Comparison of ENCODE assay signal across 25 mouse cellular contexts in genomic region chr19:24342786-24343185, GRCm38 (mm10).
A peak's percentile ranks its signal among the peaks of the same experiment; 100 is the strongest.
DNase-seq lines count a peak whose midpoint lies in the region; ATAC-seq and TF ChIP-seq lines count a peak whose summit lies in the region.
"Had no signal": no experiment of that assay in that cellular context is flagged by ENCODE, and none has a peak within 500 bp of the region (broad histone marks: within the 10 kb centered on the region; RNA-seq: fewer than 3 reads in every experiment).

No protein-coding gene starts in this region.

- no peak for TF ChIP-seq EP300 in stomach, postnatal 0 days (optimal IDR thresholded peaks at IDR 0.05)

- H3K36me3 ChIP-seq in heart, embryonic 11.5 days (ENCODE audit: control insufficient read depth, insufficient read depth, low read length) = no peaks in the 10 kb centered on the region
- no peaks in the 10 kb centered on the region for H3K36me3 ChIP-seq in lung, embryonic 16.5 days (ENCODE audit: control insufficient read depth, insufficient read depth, low read length)
- 0 out of 2 replicates have a peak, but pooled peaks cover 3% of the 10 kb centered on the region for H3K36me3 ChIP-seq in heart, embryonic 15.5 days
- no peaks in the 10 kb centered on the region for H3K36me3 ChIP-seq in stomach, postnatal 0 days (ENCODE audit: control insufficient read depth, insufficient read depth, low read length)
- H3K36me3 ChIP-seq: embryonic facial prominence, embryonic 13.5 days; hindbrain, embryonic 12.5 days; limb, embryonic 13.5 days had no signal

- H3K4me3 ChIP-seq in heart, embryonic 11.5 days (ENCODE audit: low read depth, low read length) = no peak overlapping the region
- H3K4me3 ChIP-seq in lung, embryonic 16.5 days (ENCODE audit: low read length) = no peak overlapping the region
- H3K4me3 ChIP-seq in heart, embryonic 15.5 days = no peak overlapping the region
- H3K4me3 ChIP-seq in stomach, postnatal 0 days (ENCODE audit: low read depth, low read length) = no peak overlapping the region
- H3K4me3 ChIP-seq: embryonic facial prominence, embryonic 13.5 days; erythroblast, embryonic 14.5 days; forebrain, embryonic 13.5 days; hindbrain, embryonic 12.5 days; limb, embryonic 13.5 days; liver, embryonic 12.5 days had no signal

- H3K4me2 ChIP-seq in heart, embryonic 11.5 days = peak overlapping the region; percentile 18; the same call in 1 of the 2 replicates
- no peak overlapping the region for H3K4me2 ChIP-seq in lung, embryonic 16.5 days (ENCODE audit: low read depth, low read length)
- peak overlapping the region; percentile 42 for H3K4me2 ChIP-seq in heart, embryonic 15.5 days
- H3K4me2 ChIP-seq in stomach, postnatal 0 days (replicated peaks; ENCODE audit: low read depth) = no peak overlapping the region
- H3K4me2 ChIP-seq: embryonic facial prominence, embryonic 13.5 days; forebrain, embryonic 13.5 days; hindbrain, embryonic 12.5 days; limb, embryonic 13.5 days; liver, embryonic 12.5 days; lung, embryonic 14.5 days had no signal

- no peaks in the 10 kb centered on the region for H3K9me3 ChIP-seq in heart, embryonic 11.5 days (replicated peaks; ENCODE audit: control insufficient read depth, low read length)
- no peaks in the 10 kb centered on the region for H3K9me3 ChIP-seq in lung, embryonic 16.5 days (ENCODE audit: control insufficient read depth, low read length)
- H3K9me3 ChIP-seq in heart, embryonic 15.5 days (replicated peaks) = no peaks in the 10 kb centered on the region
- no peaks in the 10 kb centered on the region for H3K9me3 ChIP-seq in stomach, postnatal 0 days (ENCODE audit: control insufficient read depth, low read length)
- H3K9me3 ChIP-seq: embryonic facial prominence, embryonic 13.5 days; forebrain, embryonic 13.5 days; hindbrain, embryonic 12.5 days; limb, embryonic 13.5 days; liver, embryonic 12.5 days had no signal

- ATAC-seq in heart, embryonic 11.5 days (replicated peaks; ENCODE audit: insufficient number of reproducible peaks, low FRiP score, low TSS enrichment) = no peak
- peak; percentile 41; the same call in 1 of the 2 replicates for ATAC-seq in lung, embryonic 16.5 days (ENCODE audit: low read depth)
- ATAC-seq in heart, embryonic 15.5 days (replicated peaks; ENCODE audit: insufficient number of reproducible peaks, insufficient read depth, low FRiP score, low read depth) = no peak; the same call in 1 of the 2 replicates
- peak; percentile 45; the same call in 1 of the 2 replicates for ATAC-seq in stomach, postnatal 0 days (ENCODE audit: low FRiP score, low TSS enrichment)
- ATAC-seq: activated CD4-positive, CD25-positive, alpha-beta regulatory T cell, adult 4 months; forebrain, embryonic 13.5 days; liver, embryonic 12.5 days had no signal

- peaks cover 10% of the 10 kb centered on the region for H3K4me1 ChIP-seq in heart, embryonic 11.5 days (ENCODE audit: control insufficient read depth, insufficient read depth, low read length)
- peaks cover 3% of the 10 kb centered on the region; the same call in 1 of the 2 replicates for H3K4me1 ChIP-seq in lung, embryonic 16.5 days (replicated peaks; ENCODE audit: control insufficient read depth, insufficient read depth, low read length)
- peaks cover 27% of the 10 kb centered on the region for H3K4me1 ChIP-seq in heart, embryonic 15.5 days (replicated peaks)
- no peaks in the 10 kb centered on the region for H3K4me1 ChIP-seq in stomach, postnatal 0 days (replicated peaks; ENCODE audit: control insufficient read depth, insufficient read depth)
- H3K4me1 ChIP-seq: hindbrain, embryonic 12.5 days; limb, embryonic 13.5 days; liver, embryonic 12.5 days had no signal

- DNase-seq in heart, adult 9 months (ENCODE audit: low spot score in 2 of 2) = no peak
- no peak for DNase-seq in lung, adult 18-20 months
- DNase-seq in stomach, postnatal 0 days (ENCODE audit: low spot score) = no peak
- DNase-seq in ovary, postnatal 14 days (ENCODE audit: low spot score) = no peak
- DNase-seq: adrenal gland, adult 8-10 months; cerebellum, adult 18-20 months; cerebellum, postnatal 14 days; kidney, adult 2 months; layer of hippocampus, adult 9-11 months; lung, embryonic 14.5 days; midbrain, embryonic 14.5 days; retina, postnatal 1 day; right cerebral cortex, postnatal 25 days; spleen, adult 18-20 months had no signal

- H3K27ac ChIP-seq in heart, embryonic 11.5 days (ENCODE audit: low read depth, low read length) = no peak overlapping the region
- H3K27ac ChIP-seq in lung, embryonic 16.5 days (ENCODE audit: low read length) = peak overlapping the region; percentile 51; the same call in 1 of the 2 replicates
- H3K27ac ChIP-seq in heart, embryonic 15.5 days = peak overlapping the region; percentile 70
- H3K27ac ChIP-seq in stomach, postnatal 0 days (replicated peaks) = no peak overlapping the region
- H3K27ac ChIP-seq: embryonic facial prominence, embryonic 13.5 days; forebrain, embryonic 13.5 days; hindbrain, embryonic 12.5 days; kidney, postnatal 0 days; limb, embryonic 13.5 days; liver, embryonic 12.5 days had no signal

- no peak overlapping the region for H3K9ac ChIP-seq in heart, embryonic 11.5 days (ENCODE audit: low read depth, low read length)
- no peak overlapping the region for H3K9ac ChIP-seq in lung, embryonic 16.5 days (ENCODE audit: low read length)
- 0 out of 2 replicates have a peak overlapping the region, but pooled peaks have one; percentile 21 for H3K9ac ChIP-seq in heart, embryonic 15.5 days
- H3K9ac ChIP-seq in stomach, postnatal 0 days (ENCODE audit: low read length) = no peak overlapping the region
- H3K9ac ChIP-seq: embryonic facial prominence, embryonic 13.5 days; forebrain, embryonic 13.5 days; hindbrain, embryonic 12.5 days; limb, embryonic 13.5 days; liver, embryonic 12.5 days; lung, embryonic 14.5 days had no signal

- no peak for TF ChIP-seq CTCF in stomach, postnatal 0 days (IDR thresholded peaks at IDR 0.05; ENCODE audit: low read depth)

- 39% methylated on average over 5 of the region's 5 CpGs for WGBS in heart, embryonic 11.5 days (ENCODE audit: insufficient replicate concordance)
- 22% methylated on average over 5 of the region's 5 CpGs for WGBS in lung, embryonic 16.5 days
- WGBS in heart, embryonic 15.5 days = 20% methylated on average over 5 of the region's 5 CpGs
- WGBS in stomach, postnatal 0 days = 32% methylated on average over 5 of the region's 5 CpGs

- H3K27me3 ChIP-seq in heart, embryonic 11.5 days (ENCODE audit: control insufficient read depth, insufficient read depth, low read length) = no peaks in the 10 kb centered on the region
- H3K27me3 ChIP-seq in lung, embryonic 16.5 days (ENCODE audit: control insufficient read depth, insufficient read depth, low read depth, low read length) = no peaks in the 10 kb centered on the region
- no peaks in the 10 kb centered on the region for H3K27me3 ChIP-seq in heart, embryonic 15.5 days
- H3K27me3 ChIP-seq in stomach, postnatal 0 days (ENCODE audit: control insufficient read depth, insufficient read depth, low read length) = no peaks in the 10 kb centered on the region
- H3K27me3 ChIP-seq: embryonic facial prominence, embryonic 13.5 days; forebrain, embryonic 13.5 days; hindbrain, embryonic 12.5 days; limb, embryonic 13.5 days; liver, embryonic 12.5 days had no signal

Comparison
In these comparisons a context has a peak if more than half of its experiments do, and no peak if none do; other contexts are left out.
1. H3K27ac ChIP-seq: peak in lung, embryonic 16.5 days (single experiment) and heart, embryonic 15.5 days (single experiment); none in heart, embryonic 11.5 days (single experiment) and stomach, postnatal 0 days (single experiment).
2. ATAC-seq: peak in lung, embryonic 16.5 days (single experiment) and stomach, postnatal 0 days (single experiment); none in heart, embryonic 11.5 days (single experiment) and heart, embryonic 15.5 days (single experiment).
3. H3K4me2 ChIP-seq: peak in heart, embryonic 11.5 days (single experiment) and heart, embryonic 15.5 days (single experiment); none in lung, embryonic 16.5 days (single experiment) and stomach, postnatal 0 days (single experiment).